Mouse (Mus musculus) spleen, adult 12 weeks (tissue): ENCODE measurements around the gene Bahcc1.
A peak's percentile ranks its signal among the peaks of the same experiment; 100 is the strongest.

Source experiments
- DNase-seq: peaks from one replicate; pipeline ENCODE4 v3.0.0; 2022; ENCODE audit warnings: low spot score

Gene Bahcc1

DNA sequence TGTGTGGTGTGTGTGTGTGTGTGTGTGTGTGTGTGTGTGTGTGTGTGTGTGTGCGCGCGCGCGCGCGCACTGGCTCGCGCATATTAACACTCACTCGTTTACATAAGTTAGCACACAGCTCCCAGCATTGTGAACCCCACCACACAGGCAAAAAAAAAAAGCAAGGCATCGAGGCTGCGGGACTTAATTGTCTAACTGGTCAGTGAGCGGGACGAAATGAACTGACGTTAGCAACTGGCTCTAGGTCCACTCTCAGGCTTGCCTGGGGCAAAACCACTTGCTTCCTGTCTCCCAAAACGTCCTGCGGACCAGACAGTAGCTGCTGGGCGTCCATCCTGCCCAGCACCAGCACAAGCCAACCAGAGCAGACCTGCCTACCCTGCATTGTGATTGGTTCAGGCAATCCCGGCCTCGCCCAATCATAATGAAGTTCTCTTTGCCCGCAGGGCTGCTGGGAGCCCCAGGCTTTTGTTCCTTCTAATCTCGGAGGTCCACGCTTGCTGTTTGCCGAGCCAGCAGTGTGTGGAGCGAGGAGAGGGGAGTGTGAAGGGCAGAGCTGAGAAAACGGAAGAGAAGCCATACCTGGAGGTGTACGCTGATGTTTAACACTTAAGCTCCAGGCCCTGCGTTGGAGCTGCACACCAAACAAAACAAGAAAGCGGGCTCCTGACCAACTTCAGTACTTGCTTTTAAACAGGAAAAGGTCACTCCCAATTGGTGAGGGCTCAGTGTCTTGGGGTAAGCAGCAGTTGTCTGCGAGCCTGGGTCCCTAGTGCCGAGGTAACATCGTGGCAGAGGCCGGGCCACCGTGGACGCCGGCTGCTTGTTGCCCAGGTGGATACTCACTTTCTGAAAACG, 83.3 kb downstream of the Bahcc1 start:
- DNase-seq, result peak; percentile 77

- DNase-seq, result no peak
Measured at GRCm38 (mm10) chr11:120316690-120317254, 84.0 kb downstream of the Bahcc1 start.

DNA sequence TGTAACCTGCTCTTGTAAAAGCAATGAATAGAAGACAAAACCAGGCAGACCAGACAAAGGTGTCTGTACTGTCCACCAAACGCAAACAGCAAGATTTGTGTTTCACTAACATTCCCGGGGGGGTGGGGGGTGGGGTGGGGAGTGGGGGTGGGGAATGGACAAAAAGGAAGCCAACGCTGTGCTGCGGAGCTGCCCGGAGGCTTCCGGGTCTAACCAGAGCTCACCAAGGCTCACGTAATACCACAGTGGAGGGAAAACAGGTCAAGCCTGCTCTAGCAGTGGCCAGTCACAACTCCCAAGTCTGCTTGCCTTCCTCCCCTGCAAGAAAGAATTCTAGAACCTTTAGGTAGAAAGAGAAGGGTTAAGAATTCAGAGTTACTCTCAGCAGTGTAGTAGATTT, 84.7 kb downstream of the Bahcc1 start:
- no peak for DNase-seq

- DNase-seq, result no peak
Measured at GRCm38 (mm10) chr11:120319310-120319709, 86.6 kb downstream of the Bahcc1 start.

- DNase-seq, result no peak
Measured at GRCm38 (mm10) chr11:120320156-120320555, 87.4 kb downstream of the Bahcc1 start.

GRCm38 (mm10) chr11:120335431-120336021, 102.8 kb downstream of the Bahcc1 start:
- DNase-seq, result no peak

DNA sequence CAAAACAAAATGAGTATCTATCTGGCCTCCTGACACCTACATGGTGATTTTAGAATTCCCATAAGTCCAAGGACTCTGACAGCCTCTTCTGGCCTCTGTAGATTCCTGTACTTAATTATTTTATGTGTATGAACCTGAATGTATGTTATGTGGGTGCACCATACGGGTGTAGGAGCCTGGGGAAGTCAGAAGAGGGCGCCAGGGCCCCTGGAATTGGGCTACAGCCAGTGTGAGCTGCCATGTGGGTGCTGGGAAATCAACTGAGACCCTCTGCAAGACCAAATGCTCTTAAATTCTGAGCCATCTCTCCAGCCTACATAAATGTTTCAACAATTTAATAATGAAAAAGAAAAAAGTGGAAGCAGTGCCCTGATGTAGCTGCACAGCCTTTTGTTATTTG, 104.7 kb downstream of the Bahcc1 start:
- no peak for DNase-seq

- DNase-seq, result no peak
Measured at GRCm38 (mm10) chr11:120338786-120339185, 106.0 kb downstream of the Bahcc1 start.

GRCm38 (mm10) chr11:120339978-120340513, 107.3 kb downstream of the Bahcc1 start:
- no peak for DNase-seq

DNA sequence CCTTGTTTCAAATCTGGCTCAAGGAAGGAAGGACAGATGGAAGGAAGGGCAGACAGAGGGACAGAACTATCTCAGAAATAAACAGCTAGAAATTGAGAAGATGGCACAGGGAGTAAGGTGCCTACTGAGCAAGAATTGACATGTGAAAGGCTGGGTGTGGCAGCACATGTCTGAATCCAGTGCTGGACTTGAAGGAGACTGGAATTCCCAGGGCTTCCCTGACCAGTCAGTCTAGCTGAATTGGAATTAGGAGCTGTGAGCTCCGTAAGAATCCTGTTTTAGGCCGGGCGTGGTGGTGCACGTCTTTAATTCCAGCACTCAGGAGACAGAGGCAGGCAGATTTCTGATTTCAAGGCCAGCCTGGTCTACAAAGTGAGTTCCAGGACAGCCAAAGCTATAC, 108.9 kb downstream of the Bahcc1 start:
- no peak for DNase-seq
